Mouse (Mus musculus) limb, embryonic 14.5 days (tissue): Measurements from ENCODE around the gene Gm17622. TPM values are rescaled to one million over a fixed set of nuclear protein-coding genes. Genes with fewer than 3 reads are reported as not detected.

Experiments used
- ATAC-seq: fragments of 200-750 bp; cut with Nextera tagmentation; 2 replicates; pipeline ENCODE4 v1.8.0; 2017; ENCODE audit warnings: low read depth, moderate number of reproducible peaks, moderate TSS enrichment; ENCODE audit not compliant: low FRiP score
- DNase-seq: peaks from one replicate; pipeline ENCODE4 v3.0.0-alpha.2; 2015; ENCODE audit warnings: low spot score
- H3K27ac ChIP-seq: fragments of 300-500 bp; sonication (generic); replicated peaks from 2 replicates; pipeline ENCODE4 v1.5.1; 2014; ENCODE audit warnings: low read depth, mild to moderate bottlenecking, low read length, moderate library complexity, mixed read lengths
- H3K27me3 ChIP-seq: fragments of 300-500 bp; sonication (generic); 2 replicates; pipeline ENCODE4 v1.6.1; 2014; ENCODE audit warnings: low read length, mixed read lengths; ENCODE audit not compliant: control insufficient read depth, insufficient read depth
- H3K36me3 ChIP-seq: fragments of 300-500 bp; sonication (generic); 2 replicates; pipeline ENCODE4 v1.6.1; 2014; ENCODE audit warnings: mild to moderate bottlenecking, low read length, moderate library complexity, mixed read lengths; ENCODE audit not compliant: control insufficient read depth, insufficient read depth
- H3K4me1 ChIP-seq: fragments of 300-500 bp; sonication (generic); 2 replicates; pipeline ENCODE4 v1.6.1; 2014; ENCODE audit warnings: antibody characterized with exemption, low read length, mixed read lengths; ENCODE audit not compliant: control insufficient read depth, insufficient read depth
- H3K4me2 ChIP-seq: fragments of 300-500 bp; sonication (generic); replicated peaks from 2 replicates; pipeline ENCODE4 v1.6.1; 2014; ENCODE audit warnings: low read depth, mild to moderate bottlenecking, low read length, moderate library complexity; ENCODE audit not compliant: severe bottlenecking
- H3K4me3 ChIP-seq: fragments of 300-500 bp; sonication (generic); replicated peaks from 2 replicates; pipeline ENCODE4 v1.5.1; 2014; ENCODE audit warnings: low read length
- H3K9ac ChIP-seq: fragments of 300-500 bp; sonication (generic); 2 replicates; pipeline ENCODE4 v1.6.1; 2014; ENCODE audit warnings: mild to moderate bottlenecking, low read depth, low read length, moderate library complexity; ENCODE audit not compliant: severe bottlenecking
- H3K9me3 ChIP-seq: fragments of 300-500 bp; sonication (generic); 2 replicates; pipeline ENCODE4 v1.6.1; 2016; ENCODE audit warnings: low read length; ENCODE audit not compliant: control insufficient read depth
- POLR2A ChIP-seq: fragments of 200-500 bp; IDR thresholded peaks from 2 replicates; pipeline ENCODE4 v1.8.0; 2012; ENCODE audit warnings: inconsistent platforms, mild to moderate bottlenecking, moderate library complexity, borderline replicate concordance; ENCODE audit not compliant: insufficient read depth, insufficient read length; ENCODE audit errors: extremely low read depth
- WGBS: fragments of 180-500 bp; shearing (Covaris S2); extraction: QIAGEN DNeasy Blood & Tissue Kit; methylation state at CpG from one replicate; pipeline ENCODE4 v1.1.7; 2014; 5-methylcytosine and 5-hydroxymethylcytosine counted together
- polyA plus RNA-seq, 2 experiments: library from polyadenylated mRNA; depleted of rRNA in 1 of 2; stranded (reverse) in 1 of 2; unstranded in 1 of 2; fragments of >200 nt; fragmentation: Nextera tagmentation in 1 of 2; extraction: Ambion mirVana in 1 of 2; gene quantifications; 2 replicates each; pipeline versions ENCODE4 v1.2.1 to v1.2.3; 2012 to 2014

Gm17622 gene
- not detected in 2 replicates for polyA plus RNA-seq (2012; rRNA removed)
- polyA plus RNA-seq (2014; fragmentation: Nextera tagmentation; extraction: Ambion mirVana) = not detected in 2 replicates

GRCm38 (mm10) chr13:96490433-96490832, at the start of gene Gm17622:
Gene Gm17622, plus strand, starts transcription at chr13:96490733.
- DNase-seq (no peak), ATAC-seq (no peak)
- H3K4me1 ChIP-seq = no peaks in the 10 kb centered on the region
- WGBS = 90% methylated on average over 3 of the region's 3 CpGs
- no peak for TF ChIP-seq POLR2A
- H3K9me3 ChIP-seq = 0 out of 2 replicates have a peak, but pooled peaks cover 2% of the 10 kb centered on the region
- H3K27me3 ChIP-seq = no peaks in the 10 kb centered on the region
- no peak within 1 kb of the TSS for H3K9ac ChIP-seq
- peaks cover 11% of the 10 kb centered on the region for H3K36me3 ChIP-seq
- no peak within 1 kb of the TSS for H3K4me3 ChIP-seq
- no peak within 1 kb of the TSS for H3K4me2 ChIP-seq
- H3K27ac ChIP-seq = no peak within 1 kb of the TSS

- no peaks in the 10 kb centered on the region for H3K36me3 ChIP-seq
- no peak overlapping the region for H3K9ac ChIP-seq
- H3K4me3 ChIP-seq = no peak overlapping the region
- H3K4me2 ChIP-seq = no peak overlapping the region
- no peak overlapping the region for H3K27ac ChIP-seq
- WGBS = 80% methylated on average over 11 of the region's 11 CpGs
- TF ChIP-seq POLR2A = no peak
- no peaks in the 10 kb centered on the region for H3K9me3 ChIP-seq
- ATAC-seq (no peak), DNase-seq (no peak)
- H3K4me1 ChIP-seq = no peaks in the 10 kb centered on the region
- no peaks in the 10 kb centered on the region for H3K27me3 ChIP-seq
These were observed 40.2 kb upstream of the Gm17622 start for GRCm38 (mm10) chr13:96450205-96450856.

GRCm38 (mm10) chr13:96450869-96451268, 39.7 kb upstream of the Gm17622 start:
- Histone ChIP-seq H3K27ac (no peak overlapping the region), H3K9me3 (no peaks in the 10 kb centered on the region), H3K36me3 (no peaks in the 10 kb centered on the region), H3K4me2 (no peak overlapping the region), H3K4me1 (no peaks in the 10 kb centered on the region), H3K9ac (no peak overlapping the region), H3K4me3 (no peak overlapping the region), H3K27me3 (no peaks in the 10 kb centered on the region)
- DNase-seq (peak; percentile 51), ATAC-seq (no peak)
- WGBS = 89% methylated on average over 7 of the region's 7 CpGs
- TF ChIP-seq POLR2A = no peak

- WGBS = 80% methylated on average over 11 of the region's 11 CpGs
- Histone ChIP-seq H3K27ac (no peak overlapping the region), H3K9ac (no peak overlapping the region), H3K9me3 (no peaks in the 10 kb centered on the region), H3K4me1 (no peaks in the 10 kb centered on the region), H3K27me3 (no peaks in the 10 kb centered on the region), H3K4me3 (no peak overlapping the region), H3K4me2 (no peak overlapping the region), H3K36me3 (no peaks in the 10 kb centered on the region)
- no peak for TF ChIP-seq POLR2A
- ATAC-seq = peak; percentile 55; the same call in 1 of the 2 replicates
- peak; percentile 45 for DNase-seq
These were observed 39.0 kb upstream of the Gm17622 start for GRCm38 (mm10) chr13:96451386-96452140.

- no peaks in the 10 kb centered on the region for H3K27me3 ChIP-seq
- H3K27ac ChIP-seq = no peak overlapping the region
- H3K9me3 ChIP-seq = no peaks in the 10 kb centered on the region
- DNase-seq (no peak), ATAC-seq (no peak)
- H3K9ac ChIP-seq = no peak overlapping the region
- H3K4me2 ChIP-seq = no peak overlapping the region
- 91% methylated on average over 3 of the region's 3 CpGs for WGBS
- TF ChIP-seq POLR2A = no peak
- H3K4me1 ChIP-seq = no peaks in the 10 kb centered on the region
- no peak overlapping the region for H3K4me3 ChIP-seq
- H3K36me3 ChIP-seq = no peaks in the 10 kb centered on the region
These were observed 37.9 kb upstream of the Gm17622 start for GRCm38 (mm10) chr13:96452621-96453020.
